Mouse (Mus musculus) left cerebral cortex, adult 8-10 months (tissue): ENCODE results near the gene Cdc26. TPM values are rescaled to one million over a fixed set of nuclear protein-coding genes. Genes with fewer than 3 reads are reported as not detected.

Experiments used
- DNase-seq, 2 experiments: peaks; one replicate each; pipeline ENCODE4 v3.0.0; 2022; ENCODE audit warnings: low spot score in 2 of 2
- total RNA-seq, 4 experiments: library from RNA; stranded (reverse); gene quantifications; 2 replicates each; pipeline ENCODE4 v1.2.4; 2022

The Cdc26 gene
- total RNA-seq, 4 experiments from 2014 or later, result 47.8 to 58.0 (median 54.3) TPM

GRCm38 (mm10) chr4:62406133-62406532 lies 2.3 kb downstream of the Cdc26 start:
- DNase-seq, result no peak

- no peak for DNase-seq
Measured at GRCm38 (mm10) chr4:62398956-62399355, 9.5 kb downstream of the Cdc26 start.

GRCm38 (mm10) chr4:62397616-62398365 lies 10.7 kb downstream of the Cdc26 start:
- DNase-seq, result no peak

GRCm38 (mm10) chr4:62395806-62396205 lies 12.6 kb downstream of the Cdc26 start:
- DNase-seq, result no peak

- DNase-seq, result no peak
Measured at GRCm38 (mm10) chr4:62393459-62393858, 15.0 kb downstream of the Cdc26 start.

GRCm38 (mm10) chr4:62391892-62392291 lies 16.6 kb downstream of the Cdc26 start:
- no peak for DNase-seq

- no peak for DNase-seq
Measured at GRCm38 (mm10) chr4:62389592-62390512, 18.6 kb downstream of the Cdc26 start.

GRCm38 (mm10) chr4:62385439-62385838 lies 23.0 kb downstream of the Cdc26 start:
- peak in 1 of 2 experiments; percentile 33 for DNase-seq

- DNase-seq, result no peak
Measured at GRCm38 (mm10) chr4:62384159-62384558, 24.3 kb downstream of the Cdc26 start.

GRCm38 (mm10) chr4:62383752-62384151 lies 24.7 kb downstream of the Cdc26 start:
- no peak for DNase-seq

- DNase-seq, result no peak
Measured at GRCm38 (mm10) chr4:62383207-62383606, 25.2 kb downstream of the Cdc26 start.

GRCm38 (mm10) chr4:62379724-62380381 lies 28.6 kb downstream of the Cdc26 start:
- DNase-seq, result no peak

GRCm38 (mm10) chr4:62376123-62376522 lies 32.3 kb downstream of the Cdc26 start:
- DNase-seq, result no peak

- DNase-seq, result no peak
Measured at GRCm38 (mm10) chr4:62374342-62374741, 34.1 kb downstream of the Cdc26 start.

- no peak for DNase-seq
Measured at GRCm38 (mm10) chr4:62373668-62374067, 34.8 kb downstream of the Cdc26 start.

GRCm38 (mm10) chr4:62372818-62373520 lies 35.5 kb downstream of the Cdc26 start:
- no peak for DNase-seq

GRCm38 (mm10) chr4:62372410-62372809 lies 36.0 kb downstream of the Cdc26 start:
- no peak for DNase-seq

GRCm38 (mm10) chr4:62369091-62369490 lies 39.4 kb downstream of the Cdc26 start:
- DNase-seq, result no peak

- DNase-seq, result no peak
Measured at GRCm38 (mm10) chr4:62367586-62367985, 40.9 kb downstream of the Cdc26 start.

- DNase-seq, result no peak
Measured at GRCm38 (mm10) chr4:62366291-62366690, 42.2 kb downstream of the Cdc26 start.

GRCm38 (mm10) chr4:62364299-62364698 lies 44.1 kb downstream of the Cdc26 start:
- DNase-seq, result no peak
